Mouse (Mus musculus): Measurements from ENCODE around the gene 2310034G01Rik. TPM values are rescaled to one million over a fixed set of nuclear protein-coding genes. Genes with fewer than 3 reads are reported as not detected.

Gene 2310034G01Rik
- polyA plus RNA-seq, 1 experiment: 0.92 TPM

GRCm38 (mm10) chr19:46304216-46304841 is 45.8 kb downstream of the 2310034G01Rik start, which contains the start of gene Nfkb2:
TSS of gene Nfkb2 (plus strand) at chr19:46304320.
- peak within 1 kb of the TSS; percentile 84 for H3K4me3 ChIP-seq (ENCODE audit: insufficient read depth, poor library complexity, severe bottlenecking)
- TF ChIP-seq MYOD1 (IDR thresholded peaks at IDR 0.05; ENCODE audit: control insufficient read depth, insufficient read length, low read depth): no peak
- TF ChIP-seq CTCF (IDR thresholded peaks at IDR 0.05; ENCODE audit: control insufficient read depth, insufficient read depth, insufficient read length): peak; percentile 40
- no peak for TF ChIP-seq USF1 (IDR thresholded peaks at IDR 0.05; ENCODE audit: low read depth)
- no peak for TF ChIP-seq CEBPB (IDR thresholded peaks at IDR 0.05; ENCODE audit: low read depth)
- TF ChIP-seq MAX (IDR thresholded peaks at IDR 0.05): peak; percentile 10
- TF ChIP-seq FOSL1 (IDR thresholded peaks at IDR 0.05; ENCODE audit: insufficient read depth, low read length, poor library complexity, severe bottlenecking): no peak
- TF ChIP-seq MYOG (IDR thresholded peaks at IDR 0.05; ENCODE audit: control insufficient read depth, extremely low read depth, insufficient read length): no peak
- H3ac ChIP-seq (ENCODE audit: control insufficient read depth, insufficient read length, low read depth): peak within 1 kb of the TSS; percentile 78

GRCm38 (mm10) chr19:46303251-46304215 is 46.6 kb downstream of the 2310034G01Rik start:
- Histone ChIP-seq H3K79me3 (ENCODE audit: low read depth) (no peaks in the 10 kb centered on the region), H3K4me3 (ENCODE audit: insufficient read depth, poor library complexity, severe bottlenecking) (no peak overlapping the region), H3K79me2 (ENCODE audit: control insufficient read depth, insufficient read depth) (peaks cover 17% of the 10 kb centered on the region)

More at GRCm38 (mm10) chr19:46304216-46304841, 45.8 kb downstream of the 2310034G01Rik start, which contains the start of gene Nfkb2:
- H3K79me2 ChIP-seq (ENCODE audit: control insufficient read depth, insufficient read depth): peaks cover 17% of the 10 kb centered on the region
- no peaks in the 10 kb centered on the region for H3K79me3 ChIP-seq (ENCODE audit: low read depth)
- H3K36me3 ChIP-seq (ENCODE audit: control insufficient read depth, insufficient read depth): peaks cover 22% of the 10 kb centered on the region
- no peaks in the 10 kb centered on the region for H3K27me3 ChIP-seq (ENCODE audit: control insufficient read depth, insufficient read depth, insufficient read length)

GRCm38 (mm10) chr19:46302551-46302950 is 47.6 kb downstream of the 2310034G01Rik start:
- Histone ChIP-seq H3K36me3 (ENCODE audit: control insufficient read depth, insufficient read depth) (peaks cover 8% of the 10 kb centered on the region), H3K4me3 (ENCODE audit: insufficient read depth, poor library complexity, severe bottlenecking) (no peak overlapping the region), H3K79me3 (ENCODE audit: low read depth) (no peaks in the 10 kb centered on the region), H3ac (ENCODE audit: control insufficient read depth, insufficient read length, low read depth) (no peak overlapping the region), H3K27me3 (ENCODE audit: control insufficient read depth, insufficient read depth, insufficient read length) (no peaks in the 10 kb centered on the region), H3K79me2 (ENCODE audit: control insufficient read depth, insufficient read depth) (peaks cover 17% of the 10 kb centered on the region)
- TF ChIP-seq MYOG (IDR thresholded peaks at IDR 0.05; ENCODE audit: control insufficient read depth, extremely low read depth, insufficient read length): no peak
- TF ChIP-seq FOSL1 (IDR thresholded peaks at IDR 0.05; ENCODE audit: insufficient read depth, low read length, poor library complexity, severe bottlenecking): no peak
- TF ChIP-seq CEBPB (IDR thresholded peaks at IDR 0.05; ENCODE audit: low read depth): no peak
- TF ChIP-seq CTCF (IDR thresholded peaks at IDR 0.05; ENCODE audit: control insufficient read depth, insufficient read depth, insufficient read length): no peak
- TF ChIP-seq MYOD1 (IDR thresholded peaks at IDR 0.05; ENCODE audit: control insufficient read depth, insufficient read length, low read depth): no peak
- no peak for TF ChIP-seq USF1 (IDR thresholded peaks at IDR 0.05; ENCODE audit: low read depth)
- no peak for TF ChIP-seq MAX (IDR thresholded peaks at IDR 0.05)

More at GRCm38 (mm10) chr19:46303251-46304215, 46.6 kb downstream of the 2310034G01Rik start:
- TF ChIP-seq CEBPB (IDR thresholded peaks at IDR 0.05; ENCODE audit: low read depth): no peak
- TF ChIP-seq MYOG (IDR thresholded peaks at IDR 0.05; ENCODE audit: control insufficient read depth, extremely low read depth, insufficient read length): no peak
- no peak for TF ChIP-seq MAX (IDR thresholded peaks at IDR 0.05)
- TF ChIP-seq MYOD1 (IDR thresholded peaks at IDR 0.05; ENCODE audit: control insufficient read depth, insufficient read length, low read depth): no peak
- TF ChIP-seq CTCF (IDR thresholded peaks at IDR 0.05; ENCODE audit: control insufficient read depth, insufficient read depth, insufficient read length): no peak
- TF ChIP-seq USF1 (IDR thresholded peaks at IDR 0.05; ENCODE audit: low read depth): no peak
- no peak for TF ChIP-seq FOSL1 (IDR thresholded peaks at IDR 0.05; ENCODE audit: insufficient read depth, low read length, poor library complexity, severe bottlenecking)
- Histone ChIP-seq H3K36me3 (ENCODE audit: control insufficient read depth, insufficient read depth) (peaks cover 17% of the 10 kb centered on the region), H3ac (ENCODE audit: control insufficient read depth, insufficient read length, low read depth) (peak overlapping the region; percentile 33), H3K27me3 (ENCODE audit: control insufficient read depth, insufficient read depth, insufficient read length) (no peaks in the 10 kb centered on the region)

- Histone ChIP-seq H3K4me3 (ENCODE audit: insufficient read depth, poor library complexity, severe bottlenecking) (no peak overlapping the region), H3K27me3 (ENCODE audit: control insufficient read depth, insufficient read depth, insufficient read length) (no peaks in the 10 kb centered on the region), H3K36me3 (ENCODE audit: control insufficient read depth, insufficient read depth) (no peaks in the 10 kb centered on the region), H3K79me3 (ENCODE audit: low read depth) (no peaks in the 10 kb centered on the region), H3K79me2 (ENCODE audit: control insufficient read depth, insufficient read depth) (no peaks in the 10 kb centered on the region), H3ac (ENCODE audit: control insufficient read depth, insufficient read length, low read depth) (no peak overlapping the region)
- TF ChIP-seq USF1 (IDR thresholded peaks at IDR 0.05; ENCODE audit: low read depth): peak; percentile 81
- TF ChIP-seq MYOG (IDR thresholded peaks at IDR 0.05; ENCODE audit: control insufficient read depth, extremely low read depth, insufficient read length): no peak
These were observed 49.6 kb downstream of the 2310034G01Rik start for GRCm38 (mm10) chr19:46300294-46301045.

Small RNAs within 50 kb of the gene (microRNA-seq; reads per million reads assigned to microRNA genes)
- 2.5 reads per million, percentile 42 among the genes with 10 or more reads in this experiment for gene Mir146b (ENCODE audit: borderline microRNAs expressed)

Other genes starting within 250 kb of the 2310034G01Rik start
- gene Elovl3, start 218.4 kb downstream of the 2310034G01Rik start, polyA plus RNA-seq (2012; fragmentation: generic; extraction: Trizol): 0.37 TPM
- 8.3 TPM for gene Pitx3, start 202.0 kb downstream of the 2310034G01Rik start, polyA plus RNA-seq (2012; fragmentation: generic; extraction: Trizol)
- gene Gbf1, start 197.8 kb downstream of the 2310034G01Rik start, polyA plus RNA-seq (2012; fragmentation: generic; extraction: Trizol): 40.8 TPM
- gene Nfkb2, start 46.0 kb downstream of the 2310034G01Rik start, polyA plus RNA-seq (2012; fragmentation: generic; extraction: Trizol): 47.8 TPM
- gene Psd, start 23.1 kb downstream of the 2310034G01Rik start, polyA plus RNA-seq (2012; fragmentation: generic; extraction: Trizol): 11.8 TPM
- gene Fbxl15, start 22.1 kb downstream of the 2310034G01Rik start, polyA plus RNA-seq (2012; fragmentation: generic; extraction: Trizol): 13.1 TPM
- 161 TPM for gene Cuedc2, start 11.6 kb downstream of the 2310034G01Rik start, polyA plus RNA-seq (2012; fragmentation: generic; extraction: Trizol)
- 1.3 TPM for gene Mfsd13a, start 9.2 kb downstream of the 2310034G01Rik start, polyA plus RNA-seq (2012; fragmentation: generic; extraction: Trizol)
- gene Actr1a, start 45.4 kb upstream of the 2310034G01Rik start, polyA plus RNA-seq (2012; fragmentation: generic; extraction: Trizol): 149 TPM
- gene Sufu, start 46.6 kb upstream of the 2310034G01Rik start, polyA plus RNA-seq (2012; fragmentation: generic; extraction: Trizol): 17.8 TPM
- 26.8 TPM for gene Trim8, start 151.4 kb upstream of the 2310034G01Rik start, polyA plus RNA-seq (2012; fragmentation: generic; extraction: Trizol)
- 81.4 TPM for gene Arl3, start 222.9 kb upstream of the 2310034G01Rik start, polyA plus RNA-seq (2012; fragmentation: generic; extraction: Trizol)
- gene Sfxn2, start 223.1 kb upstream of the 2310034G01Rik start, polyA plus RNA-seq (2012; fragmentation: generic; extraction: Trizol): 1.4 TPM
- 33.5 TPM for gene Wbp1l, start 248.8 kb upstream of the 2310034G01Rik start, polyA plus RNA-seq (2012; fragmentation: generic; extraction: Trizol)

All from C2C12 (cell line).